Mouse (Mus musculus): ENCODE measurements around the gene Cyp2d12.
"Not testable (repeated sequence)": the region's sequence is repeated elsewhere in the genome, so short reads cannot be mapped to it uniquely, and the experiment has no call there.

Gene Cyp2d12

GRCm38 (mm10) chr15:82554531-82555230 lies at the start of gene Cyp2d12:
TSS of gene Cyp2d12 (plus strand) at chr15:82555072.
- DNase-seq (ENCODE audit: low read depth, low spot score): no peak

- DNase-seq (ENCODE audit: low read depth, low spot score): peak; percentile 82
Observed at GRCm38 (mm10) chr15:82506971-82507370, 47.9 kb upstream of the Cyp2d12 start.

GRCm38 (mm10) chr15:82507740-82508139 lies 47.1 kb upstream of the Cyp2d12 start:
- DNase-seq (ENCODE audit: low read depth, low spot score): peak; percentile 44

- DNase-seq (ENCODE audit: low read depth, low spot score): not testable (repeated sequence)
Observed at GRCm38 (mm10) chr15:82509495-82509894, 45.4 kb upstream of the Cyp2d12 start.

GRCm38 (mm10) chr15:82510500-82510899 lies 44.4 kb upstream of the Cyp2d12 start:
- not testable (repeated sequence) for DNase-seq (ENCODE audit: low read depth, low spot score)

GRCm38 (mm10) chr15:82512111-82512510 lies 42.8 kb upstream of the Cyp2d12 start:
- DNase-seq (ENCODE audit: low read depth, low spot score): not testable (repeated sequence)

- DNase-seq (ENCODE audit: low read depth, low spot score): not testable (repeated sequence)
Observed at GRCm38 (mm10) chr15:82516174-82516573, 38.7 kb upstream of the Cyp2d12 start.

- not testable (repeated sequence) for DNase-seq (ENCODE audit: low read depth, low spot score)
Observed at GRCm38 (mm10) chr15:82527371-82527770, 27.5 kb upstream of the Cyp2d12 start.

- DNase-seq (ENCODE audit: low read depth, low spot score): not testable (repeated sequence)
Observed at GRCm38 (mm10) chr15:82532721-82533120, 22.2 kb upstream of the Cyp2d12 start.

- DNase-seq (ENCODE audit: low read depth, low spot score): not testable (repeated sequence)
Observed at GRCm38 (mm10) chr15:82542976-82543375, 11.9 kb upstream of the Cyp2d12 start.

- not testable (repeated sequence) for DNase-seq (ENCODE audit: low read depth, low spot score)
Observed at GRCm38 (mm10) chr15:82544561-82544960, 10.3 kb upstream of the Cyp2d12 start.

- DNase-seq (ENCODE audit: low read depth, low spot score): not testable (repeated sequence)
Observed at GRCm38 (mm10) chr15:82547753-82548152, 7.1 kb upstream of the Cyp2d12 start.

GRCm38 (mm10) chr15:82553211-82553610 lies 1.7 kb upstream of the Cyp2d12 start:
- not testable (repeated sequence) for DNase-seq (ENCODE audit: low read depth, low spot score)

- DNase-seq (ENCODE audit: low read depth, low spot score): no peak
Observed at GRCm38 (mm10) chr15:82572856-82573255, 18.0 kb downstream of the Cyp2d12 start.

- no peak for DNase-seq (ENCODE audit: low read depth, low spot score)
Observed at GRCm38 (mm10) chr15:82579071-82579470, 24.2 kb downstream of the Cyp2d12 start.

- peak; percentile 41 for DNase-seq (ENCODE audit: low read depth, low spot score)
Observed at GRCm38 (mm10) chr15:82582621-82583020, 27.7 kb downstream of the Cyp2d12 start.

Measured in ZHBTc4 (cell line).